Mouse (Mus musculus) thymus, postnatal 10 days (tissue): ENCODE measurements at regions not wholly inside any gene's neighbourhood (a gene's known extent, or its start where the extent isn't known, plus 50 kb on each side); places are given as distances from the start of the nearest gene placed in this dataset.

Experiments used
- DNase-seq, 2 experiments: peaks; one replicate each; pipeline ENCODE4 v3.0.0; 2021; ENCODE audit warnings: low spot score in 2 of 2

GRCm38 (mm10) chr14:33854181-33854580 is 69.2 kb upstream of the Gdf10 start:
- no peak for DNase-seq

- no peak for DNase-seq
These were observed 66.4 kb upstream of the Gdf10 start for GRCm38 (mm10) chr14:33856992-33857391.

- DNase-seq = no peak
These were observed 58.6 kb upstream of the Gdf10 start for GRCm38 (mm10) chr14:33864796-33865195.

GRCm38 (mm10) chr14:33865746-33866145 is 57.6 kb upstream of the Gdf10 start:
- DNase-seq = no peak

GRCm38 (mm10) chr14:33867674-33868073 is 55.7 kb upstream of the Gdf10 start:
- no peak for DNase-seq
